Mouse (Mus musculus) regulatory T cell (primary cell): ENCODE results near the gene Hsp90aa1.
"Not testable (repeated sequence)": the region's sequence is repeated elsewhere in the genome, so short reads cannot be mapped to it uniquely, and the experiment has no call there.

Experiments
- in situ Hi-C: fragments of 300-600 bp; cut with MboI, MseI; formaldehyde crosslinking; loops from one replicate; pipeline ENCODE4 v1.15.1; 2025; ENCODE audit warnings: high pct_unique_total_duplicates

Gene Hsp90aa1

GRCm38 (mm10) chr12:110699171-110699547 lies 3.4 kb downstream of the Hsp90aa1 start:
- in situ Hi-C loops = no loop called here

DNA sequence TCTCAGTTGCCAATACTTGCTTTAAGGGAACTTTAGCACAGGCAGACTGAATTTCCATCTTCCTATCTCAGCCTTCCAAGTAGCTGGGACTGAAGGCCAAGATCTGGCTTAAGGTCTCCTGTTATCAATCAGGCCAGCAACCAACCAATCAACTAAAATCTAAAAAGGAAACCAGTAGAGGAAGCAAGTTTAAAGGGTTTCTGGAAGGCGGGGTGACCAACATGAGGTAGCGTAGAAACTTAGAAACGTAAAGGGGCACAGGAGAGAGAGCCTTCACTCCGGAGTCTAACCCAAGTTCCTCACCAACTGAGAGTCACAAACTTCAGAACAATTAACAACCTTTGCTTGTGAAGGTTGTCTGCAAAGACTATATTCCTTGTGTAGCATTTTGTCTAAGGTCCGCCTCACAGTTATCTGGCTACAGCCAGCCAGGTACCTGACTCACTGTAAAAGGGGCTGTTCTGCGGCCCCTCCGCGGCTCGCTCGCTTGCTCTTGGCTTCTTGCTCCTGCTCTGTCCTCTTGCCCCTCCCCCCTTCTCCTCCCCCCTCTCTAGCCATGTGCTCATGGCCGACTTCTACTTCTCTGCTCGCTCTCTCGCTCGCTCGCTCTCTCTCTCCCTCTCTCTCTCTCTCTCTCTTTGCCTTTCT lies 3.9 kb downstream of the Hsp90aa1 start:
- in situ Hi-C loops = no loop called here

DNA sequence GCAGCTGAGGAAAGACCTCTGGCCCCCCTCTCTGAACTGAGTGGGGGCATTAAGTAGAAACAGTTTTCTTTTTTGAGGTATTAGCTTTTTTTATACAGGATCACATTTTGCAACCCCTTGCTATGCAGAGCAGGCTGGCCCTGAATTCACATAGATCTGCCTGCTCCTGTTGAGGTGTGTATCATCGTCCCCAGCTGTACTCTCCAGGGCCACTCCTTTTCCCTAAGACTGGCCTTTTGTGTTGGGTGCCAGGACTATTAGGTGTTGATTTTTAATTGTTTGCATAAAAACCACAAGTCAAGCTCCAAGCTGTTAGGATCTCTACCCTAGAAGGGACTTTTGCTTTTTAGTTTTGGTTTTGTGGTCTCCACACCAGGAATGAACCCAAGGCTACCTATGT lies 4.4 kb downstream of the Hsp90aa1 start:
- in situ Hi-C loops = no loop called here

GRCm38 (mm10) chr12:110697457-110697856 lies 5.1 kb downstream of the Hsp90aa1 start:
- in situ Hi-C loops = no loop called here

GRCm38 (mm10) chr12:110696975-110697400 lies 5.5 kb downstream of the Hsp90aa1 start:
- in situ Hi-C loops = no loop called here

DNA sequence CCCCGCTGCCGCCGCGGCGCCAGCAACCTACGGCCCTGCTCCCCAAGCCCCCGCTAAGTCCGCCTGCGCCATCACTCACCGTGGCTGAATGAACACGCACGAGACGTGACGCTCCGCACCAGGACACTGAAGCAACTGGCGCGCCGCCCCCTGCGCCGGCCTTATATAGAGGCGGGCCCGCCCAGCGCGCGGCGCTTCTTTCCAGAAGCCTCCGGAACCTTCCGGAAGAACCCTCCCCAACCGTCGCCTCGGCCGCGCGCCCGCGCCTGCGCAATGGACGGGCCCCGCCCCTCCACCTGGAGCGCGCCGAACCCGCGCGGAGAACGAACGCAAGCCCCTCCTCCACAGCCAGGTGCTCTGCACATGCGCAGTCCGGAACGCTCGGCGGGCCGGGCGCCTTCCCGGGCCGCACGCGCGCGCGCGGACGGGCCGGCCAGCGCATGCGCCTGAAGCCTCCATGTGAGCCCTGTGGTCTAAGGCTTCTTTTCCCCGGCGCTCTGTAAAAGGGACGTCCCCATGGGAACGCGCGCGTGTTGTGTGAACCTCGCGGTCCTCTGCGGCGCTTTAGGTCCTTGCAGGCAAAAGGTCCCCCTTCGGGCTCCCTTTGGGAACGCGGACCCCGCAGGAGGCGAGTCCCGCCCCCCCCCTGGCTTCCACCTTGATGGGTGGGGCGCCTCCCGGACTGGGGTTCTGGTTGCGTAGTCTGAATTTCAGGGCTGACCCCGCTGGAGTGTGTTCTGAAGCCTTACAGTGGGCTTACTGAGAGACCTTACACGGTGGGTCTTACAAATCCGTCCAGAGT lies 6.2 kb downstream of the Hsp90aa1 start:
- in situ Hi-C loops = no loop called here

GRCm38 (mm10) chr12:110695676-110696171 lies 6.8 kb downstream of the Hsp90aa1 start:
- in situ Hi-C loops = no loop called here

- in situ Hi-C loops = not testable (repeated sequence)
These were observed 9.2 kb downstream of the Hsp90aa1 start for GRCm38 (mm10) chr12:110693378-110693777.

DNA sequence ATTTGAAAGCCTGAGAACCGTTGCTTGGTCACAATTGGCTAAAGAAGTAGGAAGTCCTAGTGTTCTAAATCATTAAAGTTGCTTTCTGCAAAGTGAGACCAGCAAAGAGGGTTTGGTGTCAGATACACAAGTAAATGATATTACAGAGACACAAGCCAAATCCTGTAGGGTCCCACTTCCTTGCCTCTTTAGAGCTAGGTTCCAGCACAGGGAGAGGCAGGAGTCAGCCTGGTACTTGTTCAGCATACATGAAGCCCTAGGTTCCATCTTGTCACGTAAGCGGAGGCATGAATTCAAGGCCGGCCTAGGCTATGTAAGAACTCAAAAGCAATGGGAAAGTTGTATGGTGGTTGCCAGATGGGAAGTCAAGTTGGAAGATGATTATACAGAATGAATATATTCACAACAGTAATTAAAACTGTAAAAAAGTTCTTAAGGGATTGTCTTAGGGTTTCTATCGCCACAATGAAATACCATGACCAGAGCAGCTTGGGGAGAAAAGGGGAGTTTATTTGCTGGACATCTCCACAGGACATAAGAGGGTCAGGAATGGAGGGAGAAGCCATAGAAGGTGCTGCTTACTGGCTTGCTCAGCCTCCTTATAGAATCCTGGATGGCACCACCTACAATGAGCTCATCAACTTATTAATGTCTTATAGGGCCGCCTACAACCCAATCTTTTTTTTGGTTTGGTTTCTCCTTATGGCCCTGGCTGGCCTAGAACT lies 12.4 kb downstream of the Hsp90aa1 start:
- in situ Hi-C loops = no loop called here

- in situ Hi-C loops = not testable (repeated sequence)
These were observed 13.6 kb downstream of the Hsp90aa1 start for GRCm38 (mm10) chr12:110688921-110689320.

DNA sequence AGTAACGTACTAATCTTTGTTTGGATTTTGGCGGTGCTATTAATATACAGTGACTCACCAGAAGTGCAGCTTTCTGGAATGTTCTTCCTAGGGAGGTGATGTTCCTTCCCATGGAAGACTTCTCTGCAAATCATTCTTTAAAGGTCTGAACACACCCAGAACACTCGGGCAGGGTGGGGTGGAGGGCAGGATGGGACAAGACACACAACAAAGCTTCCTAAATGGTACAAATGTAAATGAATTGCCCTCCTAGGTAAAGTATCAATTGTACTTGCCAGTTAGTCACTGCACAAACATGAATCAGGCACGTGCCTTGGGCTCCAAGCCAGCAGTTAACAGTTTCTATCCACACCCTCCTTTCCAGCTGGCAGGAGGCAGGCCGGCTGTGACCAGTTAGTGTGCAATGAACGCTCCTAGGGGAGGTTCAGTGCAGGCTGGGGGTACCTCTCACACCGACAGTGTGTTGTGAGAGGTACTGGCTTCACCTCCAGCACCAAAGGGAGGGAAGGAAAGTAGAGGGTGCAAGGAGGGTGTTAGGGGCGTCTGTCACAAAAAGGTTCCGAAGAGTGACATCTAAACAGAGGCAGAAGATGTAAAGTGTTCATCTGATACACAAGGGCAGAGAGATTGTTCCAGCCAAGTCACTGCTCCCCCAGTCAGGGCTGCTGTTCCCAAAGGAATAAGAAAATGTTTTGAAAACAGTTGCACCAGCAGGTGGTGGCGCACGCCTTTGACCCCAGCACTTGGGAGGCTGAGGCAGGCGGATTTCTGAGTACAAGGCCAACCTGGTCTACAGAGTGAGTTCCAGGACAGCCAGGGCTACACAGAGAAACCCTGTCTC lies 14.4 kb downstream of the Hsp90aa1 start:
- in situ Hi-C loops = no loop called here

DNA sequence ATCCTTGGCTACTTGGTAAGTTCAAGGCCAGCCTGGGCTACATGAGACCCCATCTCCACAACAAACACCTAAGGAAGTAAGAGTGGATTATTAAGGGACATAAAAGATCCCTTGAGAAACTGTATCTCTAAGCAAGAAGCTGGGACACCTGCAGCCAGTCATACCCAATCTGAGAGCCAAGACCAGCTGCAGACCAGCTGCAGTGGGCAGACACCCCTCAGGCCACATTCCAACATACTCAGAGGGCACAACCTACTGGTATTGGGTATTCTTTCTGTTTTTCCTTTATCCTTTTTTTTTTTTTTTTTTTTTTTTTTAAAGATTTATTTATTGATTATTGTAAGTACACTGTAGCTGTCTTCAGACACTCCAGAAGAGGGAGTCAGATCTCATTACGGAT lies 18.9 kb downstream of the Hsp90aa1 start:
- in situ Hi-C loops = no loop called here

- in situ Hi-C loops = no loop called here
These were observed 19.8 kb downstream of the Hsp90aa1 start, which contains the start of gene 1700001K19Rik for GRCm38 (mm10) chr12:110682561-110683299. Gene 1700001K19Rik, minus strand, starts transcription at chr12:110682619.

DNA sequence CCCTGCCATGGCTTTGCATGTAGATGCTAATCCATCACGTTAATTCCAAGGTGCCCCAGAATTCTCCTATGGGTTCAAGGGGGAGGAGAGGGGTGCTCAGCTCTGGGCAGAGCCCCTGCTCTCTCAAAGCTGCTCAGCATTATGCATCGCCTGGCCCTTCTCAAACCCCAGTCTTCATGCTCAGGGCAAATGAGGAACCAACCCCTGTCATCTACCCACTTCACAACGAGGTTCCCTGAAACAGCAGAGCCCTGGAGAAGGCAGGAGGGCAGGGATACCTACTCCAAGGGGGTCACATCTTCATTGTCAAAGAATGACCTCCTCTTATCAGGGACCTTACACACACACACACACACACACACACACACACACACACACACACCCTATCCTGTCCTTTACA lies 20.6 kb downstream of the Hsp90aa1 start:
- in situ Hi-C loops = no loop called here

- in situ Hi-C loops = no loop called here
These were observed 21.3 kb downstream of the Hsp90aa1 start for GRCm38 (mm10) chr12:110681191-110681590.

- in situ Hi-C loops = no loop called here
These were observed 28.3 kb downstream of the Hsp90aa1 start for GRCm38 (mm10) chr12:110674243-110674642.

GRCm38 (mm10) chr12:110667466-110668077 lies 35.0 kb downstream of the Hsp90aa1 start:
- in situ Hi-C loops = loop anchor here (10.0 kb wide), 1 partner anchor 243 kb away; no protein-coding TSS in a partner anchor

GRCm38 (mm10) chr12:110661746-110662145 lies 40.8 kb downstream of the Hsp90aa1 start:
- in situ Hi-C loops = loop anchor here (10.0 kb wide), 1 partner anchor 237 kb away; no protein-coding TSS in a partner anchor

DNA sequence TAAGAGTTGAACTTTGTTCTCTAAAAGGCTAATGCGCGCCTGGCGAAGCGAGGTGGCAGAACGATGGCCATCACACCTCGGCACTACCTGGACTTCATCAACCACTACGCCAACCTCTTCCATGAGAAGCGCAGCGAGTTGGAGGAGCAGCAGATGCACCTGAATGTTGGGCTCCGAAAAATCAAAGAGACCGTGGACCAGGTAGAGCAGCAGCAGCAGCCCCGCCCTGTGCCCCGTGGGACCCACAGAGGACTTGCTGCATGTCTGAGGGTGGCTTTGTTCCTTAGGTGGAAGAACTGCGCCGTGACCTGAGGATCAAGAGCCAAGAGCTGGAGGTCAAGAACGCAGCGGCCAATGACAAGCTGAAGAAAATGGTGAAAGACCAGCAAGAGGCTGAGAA lies 51.1 kb downstream of the Hsp90aa1 start:
- in situ Hi-C loops = no loop called here

DNA sequence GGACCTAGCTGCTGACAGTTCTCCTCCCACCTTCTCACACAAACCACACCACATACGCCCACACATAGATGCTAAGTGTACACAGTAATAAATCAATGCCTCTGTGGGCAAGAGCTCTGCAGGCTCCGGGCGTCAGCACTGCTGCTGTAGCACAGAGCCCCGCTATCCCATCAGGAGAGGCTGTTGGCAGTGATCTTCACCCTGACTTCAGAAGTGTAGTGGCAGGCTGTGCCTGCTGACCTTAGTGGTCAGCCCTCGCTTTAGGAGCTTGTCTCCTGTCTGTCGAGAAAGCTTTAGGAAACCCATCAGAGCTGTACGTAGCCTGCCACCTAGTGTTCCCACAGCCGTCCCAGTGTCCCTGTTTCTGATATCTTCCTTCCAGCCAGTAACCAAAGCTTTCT lies 52.3 kb downstream of the Hsp90aa1 start:
- in situ Hi-C loops = no loop called here
